Mouse (Mus musculus) intestine, embryonic 14.5 days (tissue): ENCODE results near the gene Wdr37. TPM values are rescaled to one million over a fixed set of nuclear protein-coding genes. Genes with fewer than 3 reads are reported as not detected.
"Not testable (repeated sequence)": the region's sequence is repeated elsewhere in the genome, so short reads cannot be mapped to it uniquely, and the experiment has no call there.

Source experiments
- ATAC-seq: fragments of 200-750 bp; cut with Nextera tagmentation; replicated peaks from 2 replicates; pipeline ENCODE4 v1.8.0; 2017; ENCODE audit warnings: low read depth, moderate number of reproducible peaks, moderate TSS enrichment, moderate library complexity; ENCODE audit not compliant: low FRiP score, low TSS enrichment
- DNase-seq: peaks from one replicate; pipeline ENCODE4 v3.0.0-alpha.2; 2018; ENCODE audit warnings: low spot score
- H3K27ac ChIP-seq: fragments of 300-500 bp; sonication (generic); 2 replicates; pipeline ENCODE4 v1.5.1; 2014; ENCODE audit warnings: low read depth, mild to moderate bottlenecking, control low read depth
- H3K27me3 ChIP-seq: fragments of 300-500 bp; sonication (generic); replicated peaks from 2 replicates; pipeline ENCODE4 v1.6.1; 2014; ENCODE audit warnings: low read length, control low read depth; ENCODE audit not compliant: control insufficient read depth, insufficient read depth
- H3K36me3 ChIP-seq: fragments of 300-500 bp; sonication (generic); 2 replicates; pipeline ENCODE4 v1.6.1; 2014; ENCODE audit warnings: low read length, control low read depth; ENCODE audit not compliant: control insufficient read depth, insufficient read depth
- H3K4me1 ChIP-seq: fragments of 300-500 bp; sonication (generic); replicated peaks from 2 replicates; pipeline ENCODE4 v1.6.1; 2014; ENCODE audit warnings: low read length, control low read depth, mixed read lengths; ENCODE audit not compliant: control insufficient read depth, insufficient read depth
- H3K4me2 ChIP-seq: fragments of 300-500 bp; sonication (generic); 2 replicates; pipeline ENCODE4 v1.6.1; 2014; ENCODE audit warnings: low read length
- H3K4me3 ChIP-seq: fragments of 300-500 bp; sonication (generic); 2 replicates; pipeline ENCODE4 v1.5.1; 2014; ENCODE audit warnings: low read depth, low read length, control low read depth, mixed read lengths
- H3K9ac ChIP-seq: fragments of 300-500 bp; sonication (generic); 2 replicates; pipeline ENCODE4 v1.6.1; 2014; ENCODE audit warnings: mild to moderate bottlenecking, low read length
- H3K9me3 ChIP-seq: fragments of 300-500 bp; sonication (generic); 2 replicates; pipeline ENCODE4 v1.6.1; 2016; ENCODE audit warnings: low read length, control low read depth; ENCODE audit not compliant: control insufficient read depth
- WGBS: fragments of 180-500 bp; shearing (Covaris S2); extraction: QIAGEN DNeasy Blood & Tissue Kit; methylation state at CpG from one replicate; pipeline ENCODE4 v1.1.7; 2014; 5-methylcytosine and 5-hydroxymethylcytosine counted together
- polyA plus RNA-seq: library from polyadenylated mRNA; unstranded; fragments of >200 nt; fragmentation: Nextera tagmentation; extraction: Ambion mirVana; gene quantifications from 2 replicates; pipeline ENCODE4 v1.2.1, GENCODE M21; 2014

Gene Wdr37
- polyA plus RNA-seq: 23.0 and 23.8 TPM in 2 replicates

DNA sequence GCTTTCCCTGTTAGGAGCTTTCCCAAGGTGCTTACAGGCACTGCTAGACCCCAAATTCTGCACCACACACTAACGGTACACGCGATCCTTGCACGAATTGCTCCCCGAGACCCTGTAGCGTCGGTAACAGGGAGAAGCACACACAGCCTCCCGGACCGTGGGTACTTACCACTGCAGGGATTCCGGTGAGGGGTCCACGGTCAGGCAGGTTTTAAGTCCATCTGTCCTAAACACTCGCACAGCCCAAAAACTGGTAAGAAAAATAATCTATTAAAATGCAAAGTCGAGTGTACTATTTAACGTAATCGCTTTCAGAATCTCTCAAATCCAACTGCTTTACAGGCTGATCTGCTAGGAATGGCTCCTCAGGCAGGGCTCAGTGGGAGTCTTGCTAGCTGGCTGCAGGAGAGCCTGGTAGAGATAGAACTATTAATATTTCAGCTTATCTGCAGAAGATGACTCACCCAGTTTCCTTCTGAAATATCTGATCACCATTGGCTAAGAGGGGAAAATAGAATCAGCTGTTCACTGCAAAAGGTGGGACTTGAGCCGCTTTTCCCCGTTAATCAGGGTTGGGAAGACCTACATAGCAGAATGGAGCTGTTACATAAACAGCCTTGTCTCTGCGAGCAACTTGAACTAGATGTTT is at the start of gene Wdr37:
TSS of gene Wdr37 (minus strand) at position 596 of the 649 bp plus-strand sequence.
- no peak for DNase-seq

DNA sequence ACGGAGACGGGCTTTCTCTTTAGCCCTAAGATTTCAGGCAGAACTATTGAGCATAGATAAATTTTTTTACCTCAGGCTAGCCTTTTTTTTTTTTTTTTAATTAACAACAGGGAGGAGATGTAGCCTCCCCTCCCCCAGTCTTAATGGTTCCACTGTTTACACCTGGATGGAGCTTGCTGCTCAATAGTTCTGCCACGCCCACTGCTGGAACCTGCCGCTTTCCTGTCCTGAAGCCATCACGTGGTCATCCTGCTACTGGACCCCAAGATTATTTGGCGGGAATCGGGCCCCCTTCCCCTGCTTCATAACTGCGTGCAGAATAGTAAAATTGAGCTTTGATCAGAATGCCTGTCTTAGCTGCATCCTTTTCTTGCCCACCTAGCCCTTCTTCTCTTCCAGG is 42.2 kb upstream of the Wdr37 start:
- not testable (repeated sequence) for H3K36me3 ChIP-seq, H3K27ac ChIP-seq, DNase-seq, ATAC-seq, H3K9ac ChIP-seq, H3K9me3 ChIP-seq, H3K4me3 ChIP-seq, H3K27me3 ChIP-seq, H3K4me1 ChIP-seq, H3K4me2 ChIP-seq
- WGBS: 93% methylated on average over 8 of the region's 8 CpGs

More for the DNA sequence above, at the start of gene Wdr37:
- Histone ChIP-seq H3K9me3 (no peaks in the 10 kb centered on the region), H3K4me3 (peak within 1 kb of the TSS; percentile 83), H3K36me3 (no peaks in the 10 kb centered on the region), H3K9ac (peak within 1 kb of the TSS; percentile 78), H3K27ac (peak within 1 kb of the TSS; percentile 97), H3K4me2 (peak within 1 kb of the TSS; percentile 82), H3K4me1 (no peaks in the 10 kb centered on the region), H3K27me3 (no peaks in the 10 kb centered on the region)
- peak; percentile 38 for ATAC-seq
- under 1% methylated on average over 18 of the region's 18 CpGs for WGBS

DNA sequence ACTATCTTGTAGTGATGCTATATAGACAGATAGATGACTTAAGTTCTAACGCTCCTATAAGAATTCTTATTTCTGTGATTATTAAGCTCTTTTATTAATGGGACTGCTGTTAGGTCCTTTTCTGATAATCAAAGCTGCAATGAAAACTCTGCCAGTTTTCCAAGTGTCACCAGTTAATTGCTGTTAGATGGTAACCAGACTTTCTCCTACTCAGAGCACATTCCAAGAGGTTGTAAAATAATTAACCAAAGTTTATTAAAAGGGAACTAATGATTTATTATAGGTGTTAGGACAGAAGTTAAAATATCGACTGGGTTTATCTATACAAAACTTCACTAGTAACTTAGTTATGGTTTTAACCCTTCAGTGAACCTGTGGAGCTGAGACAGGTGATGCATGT is 34.3 kb upstream of the Wdr37 start:
- not testable (repeated sequence) for H3K9me3 ChIP-seq, H3K27me3 ChIP-seq, H3K4me3 ChIP-seq, H3K27ac ChIP-seq, ATAC-seq, H3K4me1 ChIP-seq, H3K36me3 ChIP-seq, H3K9ac ChIP-seq, DNase-seq, H3K4me2 ChIP-seq
- WGBS: 66% methylated on average over 2 of the region's 2 CpGs

DNA sequence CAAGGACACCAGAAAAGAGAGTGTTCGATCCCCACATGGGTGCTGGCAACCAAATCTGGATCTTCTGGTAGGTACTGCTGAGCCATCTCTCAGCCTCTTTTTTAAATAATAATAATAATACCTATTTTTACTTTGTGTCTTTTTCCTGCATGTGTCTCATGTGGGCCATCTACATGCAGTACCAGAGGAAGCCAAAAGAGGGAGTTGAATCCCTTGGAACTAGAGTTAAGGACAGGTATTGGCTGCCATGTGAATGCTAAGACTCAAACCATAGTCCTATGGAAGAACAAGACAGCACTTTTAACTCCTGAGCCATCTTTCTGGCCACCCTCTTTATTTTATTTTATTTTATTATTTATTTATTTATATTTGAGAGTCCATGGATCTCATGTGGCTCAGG is 16.9 kb upstream of the Wdr37 start:
- DNase-seq: no peak
- Histone ChIP-seq H3K4me1 (peaks cover 7% of the 10 kb centered on the region; the same call in 1 of the 2 replicates), H3K9me3 (no peaks in the 10 kb centered on the region), H3K27ac (no peak overlapping the region), H3K36me3 (peaks cover 33% of the 10 kb centered on the region), H3K4me3 (no peak overlapping the region), H3K4me2 (no peak overlapping the region), H3K27me3 (no peaks in the 10 kb centered on the region), H3K9ac (no peak overlapping the region)
- no peak for ATAC-seq
- 100% methylated on average over 1 of the region's 1 CpGs for WGBS

DNA sequence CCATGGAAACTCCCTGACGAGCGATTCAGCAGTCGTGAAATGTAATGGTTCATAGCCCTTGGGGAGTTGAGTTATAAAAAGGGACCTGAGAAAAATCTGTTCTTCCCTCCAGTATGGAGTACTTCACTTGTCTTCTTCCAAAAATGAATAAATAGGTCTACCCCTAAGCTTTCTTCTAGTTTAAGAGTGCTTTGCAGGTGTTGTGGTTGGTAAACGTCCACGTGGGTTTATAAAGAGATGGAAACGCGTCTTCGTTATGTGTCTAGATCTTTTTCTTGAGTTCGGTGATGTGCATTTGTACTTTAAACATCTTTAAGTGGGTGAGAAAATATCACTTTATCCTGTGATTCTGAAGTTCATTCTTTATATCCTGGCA is 14.5 kb upstream of the Wdr37 start:
- DNase-seq: no peak
- H3K36me3 ChIP-seq: peaks cover 22% of the 10 kb centered on the region
- no peak for ATAC-seq
- H3K4me3 ChIP-seq: peak overlapping the region; percentile 80
- no peaks in the 10 kb centered on the region for H3K27me3 ChIP-seq
- 2% methylated on average over 9 of the region's 9 CpGs for WGBS
- peak overlapping the region; percentile 94; the same call in 1 of the 2 replicates for H3K27ac ChIP-seq
- H3K9ac ChIP-seq: peak overlapping the region; percentile 64
- peaks cover 7% of the 10 kb centered on the region; the same call in 1 of the 2 replicates for H3K4me1 ChIP-seq
- H3K9me3 ChIP-seq: no peaks in the 10 kb centered on the region
- peak overlapping the region; percentile 75 for H3K4me2 ChIP-seq

DNA sequence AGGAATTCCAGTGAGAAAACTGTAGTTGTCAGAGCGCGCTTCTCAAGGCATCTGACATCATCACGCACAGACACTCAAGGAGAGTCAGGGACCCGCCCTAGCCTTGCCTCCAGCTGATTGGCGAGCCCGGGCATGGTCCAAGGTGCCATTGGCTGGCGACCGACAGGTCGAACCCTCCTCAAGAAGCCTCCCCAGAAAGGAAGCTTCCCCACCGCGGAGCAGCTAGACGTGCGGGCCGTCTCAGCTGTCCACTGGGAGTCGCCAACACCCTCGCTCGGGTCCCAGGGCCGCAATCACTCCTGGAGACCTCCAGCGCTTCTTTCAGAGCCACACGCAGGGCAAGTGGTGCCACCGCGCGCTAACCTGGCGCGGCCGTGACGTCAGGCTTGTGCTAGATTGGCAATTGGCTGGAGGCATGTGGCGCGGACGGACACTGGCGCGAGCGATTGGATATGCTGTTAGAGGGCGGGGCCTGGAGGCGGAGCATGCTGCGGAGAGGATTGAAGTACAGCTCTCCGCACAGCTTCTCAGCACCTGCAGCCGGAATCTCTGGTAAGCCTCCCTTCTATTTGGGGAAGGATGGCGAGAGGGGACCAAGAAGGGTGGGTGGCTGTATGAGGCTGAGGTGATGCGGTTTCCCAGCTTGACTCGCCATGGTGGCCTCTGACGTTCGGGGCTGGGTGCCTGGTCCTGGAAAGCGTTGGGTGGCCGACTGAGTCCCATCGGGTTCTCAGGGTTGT is 13.9 kb upstream of the Wdr37 start, which contains the start of gene Idi1:
TSS of gene Idi1 (plus strand) at position 57 of the 740 bp plus-strand sequence.
- Histone ChIP-seq H3K4me2 (peak within 1 kb of the TSS; percentile 75), H3K36me3 (peaks cover 22% of the 10 kb centered on the region), H3K27me3 (no peaks in the 10 kb centered on the region), H3K9ac (peak within 1 kb of the TSS; percentile 64), H3K27ac (peak within 1 kb of the TSS; percentile 94), H3K9me3 (no peaks in the 10 kb centered on the region), H3K4me3 (peak within 1 kb of the TSS; percentile 80), H3K4me1 (peaks cover 7% of the 10 kb centered on the region; the same call in 1 of the 2 replicates)
- WGBS: under 1% methylated on average over 46 of the region's 46 CpGs
- ATAC-seq: peak; percentile 100
- DNase-seq: peak; percentile 99

DNA sequence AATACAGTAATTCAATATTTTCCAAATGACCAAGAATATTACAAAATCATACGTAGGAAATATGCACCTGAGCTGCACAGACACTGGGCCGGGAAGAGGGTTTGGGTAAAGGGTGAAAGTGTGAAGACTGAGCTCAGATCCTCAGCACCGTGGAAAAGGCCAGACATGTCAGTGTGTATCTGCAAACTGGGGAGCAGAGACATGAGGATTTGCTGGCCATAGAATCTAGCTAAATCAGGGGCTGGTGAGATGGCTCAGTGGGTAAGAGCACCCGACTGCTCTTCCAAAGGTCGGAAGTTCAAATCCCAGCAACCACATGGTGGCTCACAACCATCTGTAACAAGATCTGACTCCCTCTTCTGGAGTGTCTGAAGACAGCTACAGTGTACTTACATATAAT is 12.2 kb upstream of the Wdr37 start:
- H3K4me1 ChIP-seq, H3K9me3 ChIP-seq, ATAC-seq, H3K27me3 ChIP-seq, H3K9ac ChIP-seq, H3K27ac ChIP-seq, H3K4me3 ChIP-seq, DNase-seq, H3K36me3 ChIP-seq, H3K4me2 ChIP-seq: not testable (repeated sequence)
- 73% methylated on average over 5 of the region's 5 CpGs for WGBS

DNA sequence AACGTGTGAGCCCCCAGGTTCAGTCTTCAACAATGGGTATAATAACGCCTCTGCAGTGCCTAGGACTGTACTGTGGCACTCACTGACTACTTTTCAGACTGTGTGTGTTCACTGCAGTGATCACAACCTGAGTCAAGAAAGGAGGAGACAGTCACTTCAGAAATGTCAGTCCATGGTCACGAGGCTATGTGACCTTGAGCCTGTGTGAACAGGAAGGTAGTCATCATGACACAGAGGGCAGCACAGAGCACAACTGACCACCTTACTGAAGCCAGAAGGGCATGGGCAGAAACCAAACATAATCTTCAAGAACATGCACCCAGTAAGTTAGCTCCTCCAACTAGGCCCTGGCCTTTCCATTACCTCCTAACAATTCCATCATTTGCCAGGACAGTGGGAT is 9.9 kb upstream of the Wdr37 start:
- 64% methylated on average over 3 of the region's 3 CpGs for WGBS
- Histone ChIP-seq H3K36me3 (no peaks in the 10 kb centered on the region), H3K9ac (no peak overlapping the region), H3K27me3 (no peaks in the 10 kb centered on the region), H3K4me3 (no peak overlapping the region), H3K4me2 (no peak overlapping the region), H3K27ac (no peak overlapping the region), H3K9me3 (no peaks in the 10 kb centered on the region), H3K4me1 (no peaks in the 10 kb centered on the region; the same call in 1 of the 2 replicates)
- DNase-seq (no peak), ATAC-seq (no peak)
